8 mouse cellular contexts compared by ENCODE assay signal in genomic region chrX:13245027-13245426, GRCm38 (mm10). TPM values are rescaled to one million over a fixed set of nuclear protein-coding genes. Genes with fewer than 3 reads are reported as not detected.
DNase-seq lines count a peak whose midpoint lies in the region; ATAC-seq and TF ChIP-seq lines count a peak whose summit lies in the region.
"Had no signal": no experiment of that assay in that cellular context is flagged by ENCODE, and none has a peak within 500 bp of the region (broad histone marks: within the 10 kb centered on the region; RNA-seq: fewer than 3 reads in every experiment).

No protein-coding gene starts in this region.

- H3K36me3 ChIP-seq in midbrain, embryonic 13.5 days = no peaks in the 10 kb centered on the region
- no peaks in the 10 kb centered on the region for H3K36me3 ChIP-seq in midbrain, embryonic 10.5 days
- H3K36me3 ChIP-seq in heart, postnatal 0 days (replicated peaks; ENCODE audit: control insufficient read depth, insufficient read depth, low read length) = no peaks in the 10 kb centered on the region
- H3K36me3 ChIP-seq in limb, embryonic 15.5 days = no peaks in the 10 kb centered on the region

- 82% methylated on average over 3 of the region's 3 CpGs for WGBS in midbrain, embryonic 13.5 days
- 72% methylated on average over 3 of the region's 3 CpGs for WGBS in midbrain, embryonic 10.5 days
- WGBS in heart, postnatal 0 days = 42% methylated on average over 3 of the region's 3 CpGs
- 74% methylated on average over 3 of the region's 3 CpGs for WGBS in limb, embryonic 15.5 days

- H3K27ac ChIP-seq in midbrain, embryonic 13.5 days = 0 out of 2 replicates have a peak overlapping the region, but pooled peaks have one; percentile 35
- H3K27ac ChIP-seq in midbrain, embryonic 10.5 days (replicated peaks) = no peak overlapping the region
- 0 out of 2 replicates have a peak overlapping the region, but pooled peaks have one; percentile 1 for H3K27ac ChIP-seq in heart, postnatal 0 days (ENCODE audit: low read depth)
- peak overlapping the region; percentile 59 for H3K27ac ChIP-seq in limb, embryonic 15.5 days

- no peaks in the 10 kb centered on the region for H3K9me3 ChIP-seq in midbrain, embryonic 13.5 days
- H3K9me3 ChIP-seq in midbrain, embryonic 10.5 days (replicated peaks) = no peaks in the 10 kb centered on the region
- no peaks in the 10 kb centered on the region for H3K9me3 ChIP-seq in heart, postnatal 0 days (replicated peaks; ENCODE audit: control insufficient read depth, low read length)
- no peaks in the 10 kb centered on the region for H3K9me3 ChIP-seq in limb, embryonic 15.5 days

- DNase-seq in midbrain, embryonic 10.5 days (ENCODE audit: low spot score) = no peak
- DNase-seq in heart, postnatal 0 days (ENCODE audit: low spot score) = no peak
- DNase-seq in thymus, postnatal 14 days = peak; percentile 29
- no peak for DNase-seq in frontal cortex, postnatal 36 days (ENCODE audit: low spot score in 2 of 2)
- DNase-seq: cerebellum, postnatal 25 days had no signal

- H3K4me1 ChIP-seq in midbrain, embryonic 13.5 days (replicated peaks) = peaks cover 20% of the 10 kb centered on the region
- H3K4me1 ChIP-seq in midbrain, embryonic 10.5 days = peaks cover 26% of the 10 kb centered on the region
- 0 out of 2 replicates have a peak, but pooled peaks cover 5% of the 10 kb centered on the region for H3K4me1 ChIP-seq in heart, postnatal 0 days (ENCODE audit: control insufficient read depth, insufficient read depth)
- peaks cover 7% of the 10 kb centered on the region; the same call in 1 of the 2 replicates for H3K4me1 ChIP-seq in limb, embryonic 15.5 days

- no peak overlapping the region for H3K4me2 ChIP-seq in midbrain, embryonic 13.5 days (replicated peaks)
- H3K4me2 ChIP-seq in heart, postnatal 0 days (ENCODE audit: low read depth, low read length) = no peak overlapping the region
- no peak overlapping the region for H3K4me2 ChIP-seq in limb, embryonic 15.5 days

- no peak for TF ChIP-seq EP300 in heart, postnatal 0 days (IDR thresholded peaks at IDR 0.05; ENCODE audit: low read depth)

- no peak for ATAC-seq in midbrain, embryonic 13.5 days
- no peak for ATAC-seq in heart, postnatal 0 days (ENCODE audit: insufficient read depth, low read depth)
- no peak for ATAC-seq in limb, embryonic 15.5 days (ENCODE audit: insufficient number of reproducible peaks, low FRiP score, low TSS enrichment, low read depth)
- ATAC-seq in megakaryocyte-erythroid progenitor cell, adult 5-6 weeks (replicated peaks; ENCODE audit: low FRiP score, low TSS enrichment, poor library complexity, severe bottlenecking) = no peak

- no peak overlapping the region for H3K4me3 ChIP-seq in midbrain, embryonic 13.5 days (replicated peaks)
- no peak overlapping the region for H3K4me3 ChIP-seq in midbrain, embryonic 10.5 days
- no peak overlapping the region for H3K4me3 ChIP-seq in heart, postnatal 0 days (ENCODE audit: low read depth, low read length)
- H3K4me3 ChIP-seq in limb, embryonic 15.5 days = no peak overlapping the region

- TF ChIP-seq CTCF in heart, postnatal 0 days (IDR thresholded peaks at IDR 0.05; ENCODE audit: low read depth) = no peak

- peaks cover 35% of the 10 kb centered on the region; the same call in 1 of the 2 replicates for H3K27me3 ChIP-seq in midbrain, embryonic 13.5 days
- peaks cover 82% of the 10 kb centered on the region for H3K27me3 ChIP-seq in midbrain, embryonic 10.5 days (ENCODE audit: low read depth, poor library complexity, severe bottlenecking)
- H3K27me3 ChIP-seq in heart, postnatal 0 days (ENCODE audit: control insufficient read depth, insufficient read depth, low read length) = 0 out of 2 replicates have a peak, but pooled peaks cover 3% of the 10 kb centered on the region
- H3K27me3 ChIP-seq in limb, embryonic 15.5 days = 0 out of 2 replicates have a peak, but pooled peaks cover 3% of the 10 kb centered on the region

- no peak overlapping the region for H3K9ac ChIP-seq in midbrain, embryonic 13.5 days (replicated peaks)
- no peak overlapping the region for H3K9ac ChIP-seq in heart, postnatal 0 days (replicated peaks; ENCODE audit: low read depth, low read length)
- no peak overlapping the region for H3K9ac ChIP-seq in limb, embryonic 15.5 days

RNA-seq across cellular contexts. Expression of gene Ddx3x, which starts 35.7 kb away (rescaled TPM):
- polyA plus RNA-seq in midbrain, embryonic 13.5 days (2015; fragmentation: Nextera tagmentation; extraction: Ambion mirVana) = 128 and 144 TPM in 2 replicates
- polyA plus RNA-seq in midbrain, embryonic 10.5 days (2016; fragmentation: Nextera tagmentation; extraction: Ambion mirVana) = 148 and 156 TPM in 2 replicates
- total RNA-seq in heart, postnatal 0 days (2014; rRNA removed; ENCODE audit: low replicate concordance) = 61.2 and 102 TPM in 2 replicates
- 45.8 and 65.9 TPM in 2 replicates for polyA plus RNA-seq in heart, postnatal 0 days (2015; fragmentation: Nextera tagmentation; extraction: Ambion mirVana)
- 107 and 121 TPM in 2 replicates for polyA plus RNA-seq in limb, embryonic 15.5 days (2015; fragmentation: Nextera tagmentation; extraction: Ambion mirVana)
- total RNA-seq in megakaryocyte-erythroid progenitor cell, adult 5-6 weeks (2014; fragmentation: Nextera tagmentation) = 217 and 234 TPM in 2 replicates
- total RNA-seq in megakaryocyte-erythroid progenitor cell, adult 5-6 weeks (2017) = 759 and 878 TPM in 2 replicates
